Mouse (Mus musculus) liver, postnatal 0 days (tissue): Measurements from ENCODE around the gene Reep6.

Experiments
- CTCF ChIP-seq: sonication (generic); IDR thresholded peaks from 2 replicates; pipeline ENCODE4 v1.5.1; 2016; ENCODE audit warnings: antibody characterized with exemption, low read depth
- EP300 ChIP-seq: IDR thresholded peaks from 2 replicates; pipeline ENCODE4 v1.6.1; 2016; ENCODE audit warnings: antibody characterized with exemption, low read depth, mild to moderate bottlenecking

GRCm38 (mm10) chr10:80355431-80355830 is 25.7 kb downstream of the Reep6 start:
- TF ChIP-seq CTCF, result no peak
- TF ChIP-seq EP300, result no peak
